Mouse (Mus musculus): Measurements from ENCODE around the gene Lrrn3.

Lrrn3 gene

DNA sequence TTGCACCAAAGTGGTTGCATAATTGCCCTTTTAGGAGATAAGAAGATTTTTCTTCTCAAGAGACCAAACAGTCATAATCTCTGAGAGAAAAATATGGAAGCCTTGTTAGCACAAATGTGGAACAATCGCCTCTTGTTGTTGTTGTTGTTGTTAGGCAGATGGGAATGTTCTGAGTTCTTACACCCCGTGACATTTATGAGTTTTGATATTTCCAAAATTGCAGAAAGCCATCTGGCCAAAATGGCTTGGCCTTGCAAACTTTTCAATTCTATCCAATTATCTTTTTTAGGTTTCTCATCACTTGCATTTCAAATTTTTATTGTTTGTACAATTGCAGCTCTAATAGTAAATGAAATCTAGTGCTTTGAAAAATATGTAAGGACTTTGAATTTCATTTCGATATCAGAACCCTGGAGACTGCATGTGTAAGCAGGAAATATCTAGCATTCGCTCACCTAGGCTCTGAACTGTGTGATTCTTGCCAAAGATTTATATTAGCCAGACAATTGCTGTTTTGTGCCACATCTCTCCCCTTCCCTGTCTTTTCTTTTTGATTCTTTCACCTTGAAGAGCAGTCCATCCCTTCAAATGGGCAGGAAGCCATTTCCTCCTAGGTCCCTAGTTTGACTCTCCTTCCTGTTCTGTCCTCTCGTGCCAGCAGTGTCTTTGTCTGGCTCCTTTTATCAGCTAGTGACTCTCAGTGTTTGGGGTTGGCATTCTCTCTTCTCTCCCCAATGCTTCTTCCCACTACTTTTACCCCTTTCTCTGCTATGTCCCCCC is 49.8 kb downstream of the Lrrn3 start:
- DNase-seq (ENCODE audit: low read depth, low spot score), result no peak

- no peak for DNase-seq (ENCODE audit: low read depth, low spot score)
These were observed 57.4 kb downstream of the Lrrn3 start for GRCm38 (mm10) chr12:41428806-41429205.

DNA sequence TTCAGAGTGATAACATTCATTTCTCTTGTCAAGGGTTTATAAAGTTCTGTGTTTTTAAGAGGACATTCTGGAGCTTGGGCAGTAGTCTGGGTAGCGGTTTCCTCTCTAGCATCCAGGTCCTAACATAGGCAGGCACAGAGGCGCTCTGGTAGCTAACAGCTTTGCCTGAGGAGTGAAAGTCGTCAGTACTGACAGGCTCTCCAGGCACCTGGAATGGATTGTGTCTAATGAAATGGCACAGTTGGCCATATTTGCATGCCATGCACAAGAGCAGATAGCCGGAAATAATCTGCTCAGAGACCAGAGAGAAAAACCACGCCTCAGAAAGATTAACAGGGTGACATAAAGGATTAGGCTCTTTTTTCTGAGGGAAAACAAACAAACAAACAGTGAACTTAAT is 58.8 kb downstream of the Lrrn3 start:
- DNase-seq (ENCODE audit: low read depth, low spot score), result no peak

- DNase-seq (ENCODE audit: low read depth, low spot score), result no peak
These were observed 61.0 kb downstream of the Lrrn3 start for GRCm38 (mm10) chr12:41425101-41425679.

DNA sequence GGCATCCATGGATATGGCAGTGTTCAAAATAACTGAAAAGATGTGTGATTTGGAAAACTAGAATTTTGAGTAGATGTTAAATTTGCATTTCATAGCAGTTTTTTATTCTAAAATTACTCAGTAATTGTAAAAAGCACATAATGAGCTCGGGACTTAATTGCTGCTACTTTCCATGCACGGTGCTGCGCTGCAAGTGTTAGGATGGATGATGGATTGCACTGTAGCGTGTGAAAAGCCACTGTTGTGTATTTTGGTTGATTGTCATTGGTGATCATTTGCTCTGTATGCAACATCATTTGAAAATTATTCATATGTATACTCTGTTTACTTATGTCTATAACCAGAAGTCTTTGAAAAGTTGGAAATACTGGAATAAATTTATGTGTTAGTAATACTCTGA is 68.3 kb downstream of the Lrrn3 start:
- DNase-seq (ENCODE audit: low read depth, low spot score), result no peak

DNA sequence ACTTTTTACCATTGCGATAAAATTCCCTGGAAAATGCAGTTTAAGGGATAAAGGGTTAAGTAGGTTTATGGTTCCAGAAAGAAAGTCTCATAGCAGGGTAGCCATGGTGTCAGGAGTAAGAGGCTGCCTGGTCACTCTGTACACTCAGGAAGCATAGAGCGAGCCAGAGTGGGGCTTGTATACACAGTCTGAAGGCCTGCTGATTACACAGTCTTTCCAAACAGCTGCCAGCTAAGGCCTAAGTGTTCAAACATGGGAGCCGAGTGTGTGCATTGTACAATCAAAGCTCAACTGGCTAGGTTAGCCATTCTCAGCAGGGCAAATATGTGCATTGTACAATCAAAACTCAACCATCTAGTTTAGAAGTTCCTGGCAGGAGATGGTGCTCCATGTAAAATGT is 69.1 kb downstream of the Lrrn3 start:
- no peak for DNase-seq (ENCODE audit: low read depth, low spot score)

DNA sequence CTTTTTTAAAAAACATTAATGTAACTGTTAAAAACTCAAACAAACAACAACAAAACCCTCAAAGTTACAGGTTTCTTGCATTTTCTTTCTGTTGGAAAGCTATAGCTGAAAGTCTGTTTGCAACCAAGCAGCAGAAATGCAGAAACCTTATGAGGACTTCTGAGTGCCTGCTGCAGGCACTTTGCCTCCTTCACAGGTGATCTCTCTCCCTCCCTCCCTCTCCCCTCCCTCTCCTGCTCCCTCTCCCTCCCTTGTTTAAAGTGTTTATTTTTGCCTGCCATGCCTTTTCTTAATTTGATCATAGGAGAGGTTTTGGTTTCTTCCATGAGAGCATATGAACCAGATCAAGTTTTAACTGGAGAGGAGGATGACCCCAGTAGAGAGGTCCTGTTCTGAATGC is 69.6 kb downstream of the Lrrn3 start:
- DNase-seq (ENCODE audit: low read depth, low spot score), result no peak

GRCm38 (mm10) chr12:41409431-41409830 is 76.8 kb downstream of the Lrrn3 start:
- peak; percentile 40 for DNase-seq (ENCODE audit: low read depth, low spot score)

DNA sequence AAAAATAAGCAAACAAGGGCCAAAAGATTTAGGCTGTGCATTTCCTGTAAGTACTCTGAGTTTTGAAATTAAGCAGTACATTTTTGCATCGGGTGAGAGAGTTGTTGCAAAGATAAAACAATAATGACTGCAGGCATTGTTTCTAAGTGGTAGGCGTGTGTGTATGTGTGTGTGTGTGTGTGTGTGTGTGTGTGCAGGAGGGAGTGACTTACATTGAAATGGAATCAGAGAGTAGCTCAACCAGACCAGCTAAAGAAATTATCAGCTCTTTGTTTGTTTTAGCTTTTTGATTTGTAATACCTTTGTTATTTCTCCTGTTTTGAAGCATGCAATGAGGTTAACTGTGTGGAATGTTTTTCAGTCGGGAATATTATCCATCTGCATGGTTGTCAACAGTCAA is 84.3 kb downstream of the Lrrn3 start:
- DNase-seq (ENCODE audit: low read depth, low spot score), result no peak
